Mouse (Mus musculus) splenic B cell, adult 2 months (primary cell): ENCODE measurements around the gene Ano4.

Experiments used
- DNase-seq: peaks from one replicate; pipeline ENCODE4 v3.0.0-alpha.2; 2011; ENCODE audit warnings: low read depth, low spot score
- H3K27me3 ChIP-seq: 2 replicates; pipeline ENCODE4 v1.6.1; 2012; ENCODE audit warnings: mild to moderate bottlenecking, low read length, moderate library complexity, mixed read lengths; ENCODE audit not compliant: control insufficient read depth, poor library complexity, insufficient read depth, severe bottlenecking
- H3K36me3 ChIP-seq: 2 replicates; pipeline ENCODE4 v1.6.1; 2012; ENCODE audit warnings: mild to moderate bottlenecking, low read length, moderate library complexity, mixed read lengths; ENCODE audit not compliant: control insufficient read depth, poor library complexity, insufficient read depth, severe bottlenecking

The Ano4 gene

GRCm38 (mm10) chr10:88979451-88979850 is 365.1 kb downstream of the Ano4 start:
- no peaks in the 10 kb centered on the region for H3K36me3 ChIP-seq
- H3K27me3 ChIP-seq, result no peaks in the 10 kb centered on the region
- no peak for DNase-seq

GRCm38 (mm10) chr10:88978932-88979331 is 365.6 kb downstream of the Ano4 start:
- no peaks in the 10 kb centered on the region for H3K36me3 ChIP-seq
- DNase-seq, result no peak
- no peaks in the 10 kb centered on the region for H3K27me3 ChIP-seq

- no peaks in the 10 kb centered on the region for H3K36me3 ChIP-seq
- DNase-seq, result no peak
- no peaks in the 10 kb centered on the region for H3K27me3 ChIP-seq
These were observed 373.4 kb downstream of the Ano4 start for GRCm38 (mm10) chr10:88970951-88971725.

DNA sequence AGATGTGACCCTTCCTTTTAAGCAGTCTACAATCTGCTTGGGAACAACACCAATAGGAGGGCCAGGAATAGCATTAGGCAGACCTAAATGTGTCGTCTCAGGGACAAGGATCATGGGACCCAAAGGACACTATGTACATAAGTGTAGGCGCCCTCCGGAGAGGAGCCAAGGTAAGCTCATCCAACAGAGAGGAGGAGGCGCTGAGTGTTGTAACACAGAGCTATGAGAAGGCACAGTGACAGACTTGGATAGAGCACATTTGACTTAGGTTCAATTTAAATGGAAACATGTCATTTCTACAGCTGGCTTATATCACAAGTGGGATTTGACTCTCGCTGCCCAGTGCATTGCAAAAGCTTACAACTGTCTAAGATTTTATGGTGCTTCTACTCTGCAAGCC is 376.0 kb downstream of the Ano4 start:
- DNase-seq, result no peak
- H3K36me3 ChIP-seq, result no peaks in the 10 kb centered on the region
- H3K27me3 ChIP-seq, result no peaks in the 10 kb centered on the region

DNA sequence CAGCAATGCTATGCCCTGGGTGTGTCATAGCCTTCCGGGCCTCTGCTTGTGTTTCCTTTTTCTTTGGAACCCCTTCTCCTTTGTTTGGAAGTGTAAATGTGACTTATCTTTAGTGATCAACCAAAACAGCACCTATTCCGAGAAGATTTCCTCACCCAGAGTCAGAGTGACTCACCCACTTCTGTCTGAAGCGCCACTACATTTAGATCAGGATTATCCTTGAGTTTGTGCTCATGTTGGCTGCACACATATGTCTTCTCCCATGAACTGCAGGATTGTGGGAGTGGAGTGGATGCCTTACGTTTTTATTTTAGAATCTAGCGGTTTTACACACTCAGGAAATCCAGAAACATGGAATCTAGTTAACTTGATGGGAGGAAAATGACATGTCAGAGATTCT is 383.8 kb downstream of the Ano4 start:
- Histone ChIP-seq H3K36me3 (no peaks in the 10 kb centered on the region), H3K27me3 (no peaks in the 10 kb centered on the region)
- no peak for DNase-seq

DNA sequence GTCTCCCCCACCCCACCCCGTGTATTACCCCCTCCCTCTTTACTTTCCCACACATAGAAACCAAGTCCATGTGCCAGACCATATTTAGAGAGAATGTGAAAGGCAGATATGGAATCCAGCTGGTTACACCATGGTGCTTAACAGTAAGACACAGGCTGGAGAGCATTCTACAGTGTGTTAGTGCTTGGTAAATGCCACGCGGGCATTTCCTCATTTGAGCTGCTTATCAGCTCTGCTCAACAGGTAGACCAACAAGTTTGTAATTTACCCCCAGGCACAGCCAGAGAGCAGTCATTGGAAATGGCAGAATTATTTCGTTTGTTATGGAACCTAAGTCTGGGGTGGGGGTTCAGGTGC is 394.3 kb downstream of the Ano4 start:
- DNase-seq, result no peak

GRCm38 (mm10) chr10:88949649-88950296 is 394.8 kb downstream of the Ano4 start:
- DNase-seq, result no peak
- H3K36me3 ChIP-seq, result no peaks in the 10 kb centered on the region
- H3K27me3 ChIP-seq, result no peaks in the 10 kb centered on the region

More for the DNA sequence above, 394.3 kb downstream of the Ano4 start:
- no peaks in the 10 kb centered on the region for H3K27me3 ChIP-seq
- H3K36me3 ChIP-seq, result no peaks in the 10 kb centered on the region
